Mouse (Mus musculus) stomach, postnatal 0 days (tissue): Measurements from ENCODE around the gene Zfp108.

Experiments
- CTCF ChIP-seq: IDR thresholded peaks from 2 replicates; pipeline ENCODE4 v1.5.1; 2016; ENCODE audit warnings: antibody characterized with exemption, low read depth, mild to moderate bottlenecking, moderate library complexity
- EP300 ChIP-seq: optimal IDR thresholded peaks from 2 replicates; pipeline ENCODE3; 2016; ENCODE audit warnings: antibody characterized with exemption

DNA sequence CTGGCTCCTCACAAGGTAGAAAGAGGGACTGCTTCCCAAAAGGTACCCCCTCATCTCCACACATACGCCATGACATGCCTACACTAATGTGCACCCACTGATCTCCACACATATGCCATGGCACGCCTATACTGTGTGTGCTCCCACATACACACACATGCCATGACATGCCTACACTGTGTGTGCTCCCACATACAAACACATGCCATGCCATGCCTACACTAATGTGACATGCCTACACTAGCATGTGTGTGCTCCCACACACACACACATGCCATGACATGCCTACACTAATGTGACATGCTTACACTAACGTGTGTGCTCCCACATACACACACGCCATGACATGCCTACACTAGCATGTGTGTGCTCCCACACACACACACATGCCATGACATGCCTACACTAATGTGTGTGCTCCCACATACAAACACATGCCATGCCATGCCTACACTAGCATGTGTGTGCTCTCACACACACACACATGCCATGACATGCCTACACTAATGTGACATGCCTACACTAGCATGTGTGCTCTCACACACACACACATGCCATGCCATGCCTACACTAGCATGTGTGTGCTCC lies 35.6 kb downstream of the Zfp108 start:
- TF ChIP-seq CTCF: no peak
- no peak for TF ChIP-seq EP300
